Mouse (Mus musculus) gastrocnemius, adult 8-10 months (tissue): ENCODE data around the gene Efhd2. TPM values are rescaled to one million over a fixed set of nuclear protein-coding genes. Genes with fewer than 3 reads are reported as not detected.

Experiments used
- DNase-seq, 2 experiments: peaks; one replicate each; pipeline ENCODE4 v3.0.0; 2022; ENCODE audit warnings: low spot score in 2 of 2
- total RNA-seq, 4 experiments: library from RNA; stranded (reverse); gene quantifications; 2 replicates each; pipeline ENCODE4 v1.2.4; 2022

Efhd2 gene
- total RNA-seq, 4 experiments from 2014 or later: 2.1 to 3.7 (median 3.1) TPM

DNA sequence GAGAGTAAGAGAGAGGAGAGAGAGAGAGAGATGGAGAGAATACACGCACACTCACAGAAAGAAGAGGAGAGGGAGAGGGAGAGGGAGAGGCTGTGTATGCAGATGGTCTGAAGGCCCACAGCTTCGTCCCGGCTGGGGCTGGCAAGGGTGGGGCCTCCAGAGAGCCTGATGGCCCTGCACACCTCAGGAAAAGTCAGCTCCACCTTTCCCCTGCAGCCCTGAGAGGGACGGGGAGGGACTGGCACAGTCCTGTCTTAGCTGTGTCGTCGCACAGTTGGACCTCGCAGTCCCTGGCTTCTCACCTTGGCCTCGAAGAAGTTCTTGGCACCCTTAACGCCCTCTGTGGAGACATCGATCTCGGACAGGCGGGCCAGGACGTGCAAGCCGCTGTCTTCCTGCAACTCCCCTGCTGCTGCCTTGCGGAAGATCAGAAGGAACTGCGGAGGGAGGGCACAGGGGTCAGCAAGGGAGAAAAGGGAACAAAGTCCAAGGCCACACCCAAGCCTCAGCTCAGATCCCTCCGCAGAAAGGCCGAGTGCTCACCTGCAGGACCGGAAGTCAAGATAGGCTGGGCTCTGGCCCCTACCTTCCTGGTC lies 14.4 kb downstream of the Efhd2 start:
- DNase-seq: no peak

GRCm38 (mm10) chr4:141859351-141859750 lies 15.4 kb downstream of the Efhd2 start:
- no peak for DNase-seq

- peak; percentile 36 to 42 for DNase-seq
These were observed 16.2 kb downstream of the Efhd2 start for GRCm38 (mm10) chr4:141858501-141858900.

DNA sequence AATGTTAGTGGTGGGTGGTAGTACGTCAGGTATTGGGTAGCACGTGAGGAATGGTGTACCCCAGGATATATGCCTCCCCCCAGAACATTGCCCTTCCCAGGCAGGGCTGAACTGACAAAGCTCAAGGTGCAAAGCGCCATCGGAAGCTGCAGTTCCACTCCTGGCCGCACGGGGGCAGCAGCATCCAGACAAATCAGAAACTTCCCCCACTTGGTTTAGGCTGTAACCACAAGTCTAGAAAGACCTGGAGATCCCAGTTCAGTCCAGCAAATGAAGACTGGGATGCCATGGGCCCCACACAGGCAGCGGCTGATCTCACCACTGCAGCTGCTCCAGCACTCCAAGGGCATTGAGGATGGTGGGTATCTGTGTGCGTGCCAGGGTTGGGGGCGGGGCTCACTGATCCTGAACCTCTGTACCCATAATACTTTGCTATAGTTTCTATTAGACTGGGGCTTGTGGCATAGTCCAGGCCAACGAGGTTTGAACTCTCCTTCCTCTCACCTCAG lies 17.2 kb downstream of the Efhd2 start:
- peak; percentile 68 to 69 for DNase-seq

DNA sequence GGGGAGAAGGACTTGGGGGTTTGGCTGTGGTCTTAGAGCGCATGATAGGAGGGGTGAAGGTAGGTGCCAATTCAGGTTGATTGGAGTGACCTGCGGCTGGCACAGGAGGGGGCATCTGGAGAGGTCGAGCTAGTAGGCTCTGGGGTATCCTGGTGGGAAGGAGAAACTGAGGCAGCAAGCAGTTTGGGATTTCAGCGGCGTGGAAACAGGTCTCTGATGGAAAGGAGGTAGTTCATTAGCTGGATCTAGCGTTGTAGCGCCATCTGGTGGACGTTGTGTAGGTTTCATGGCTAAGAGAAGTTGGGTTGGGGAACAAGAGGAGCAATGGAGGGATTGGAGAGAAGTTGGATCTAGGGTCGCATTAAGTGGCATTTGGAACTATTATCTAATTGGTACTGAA lies 21.3 kb downstream of the Efhd2 start:
- no peak for DNase-seq

DNA sequence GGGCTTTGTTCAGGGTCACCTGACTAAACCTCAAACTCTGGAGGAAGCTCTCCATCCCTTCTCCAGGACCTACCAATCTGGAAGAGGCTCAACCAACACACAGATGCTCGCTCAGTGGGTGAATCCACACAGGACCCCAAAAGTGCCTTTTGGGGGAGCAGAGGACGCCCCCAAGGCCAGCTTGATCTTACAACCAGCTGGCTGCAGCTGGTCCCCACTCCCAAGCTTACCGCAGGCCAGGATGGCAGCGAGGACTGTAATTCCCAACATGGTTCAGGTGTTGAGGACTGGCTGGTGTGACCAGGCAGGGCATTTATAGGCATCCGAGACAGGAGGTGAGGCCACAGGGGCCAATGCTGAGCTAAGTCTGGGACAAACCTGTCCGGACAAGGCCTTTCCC lies 28.7 kb downstream of the Efhd2 start, which contains the start of gene Ctrc:
Gene Ctrc, minus strand, starts transcription at position 361 of the 400 bp plus-strand sequence.
- no peak for DNase-seq

- no peak for DNase-seq
These were observed 40.1 kb downstream of the Efhd2 start for GRCm38 (mm10) chr4:141834536-141835095.

- DNase-seq: no peak
These were observed 40.8 kb downstream of the Efhd2 start for GRCm38 (mm10) chr4:141833911-141834310.

DNA sequence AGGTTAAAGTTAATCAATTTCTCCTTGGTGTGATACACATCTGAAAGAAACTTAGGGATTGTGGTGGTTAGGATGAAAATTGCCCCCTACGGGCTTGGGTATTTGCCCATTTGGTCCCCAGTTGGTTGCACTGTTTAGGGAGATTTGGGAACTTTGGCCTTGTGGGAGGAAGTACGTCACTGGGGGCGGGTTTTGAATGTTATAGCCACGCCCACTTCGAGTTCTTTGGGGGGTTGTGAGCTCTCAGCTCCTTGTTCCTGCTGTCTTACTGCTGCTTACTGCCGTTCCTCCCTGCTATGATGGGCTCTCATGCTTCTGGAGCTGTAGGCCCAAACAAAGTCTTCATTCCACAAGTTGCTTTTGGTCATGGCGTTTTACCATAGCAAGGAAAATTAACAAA lies 43.4 kb downstream of the Efhd2 start:
- no peak for DNase-seq

DNA sequence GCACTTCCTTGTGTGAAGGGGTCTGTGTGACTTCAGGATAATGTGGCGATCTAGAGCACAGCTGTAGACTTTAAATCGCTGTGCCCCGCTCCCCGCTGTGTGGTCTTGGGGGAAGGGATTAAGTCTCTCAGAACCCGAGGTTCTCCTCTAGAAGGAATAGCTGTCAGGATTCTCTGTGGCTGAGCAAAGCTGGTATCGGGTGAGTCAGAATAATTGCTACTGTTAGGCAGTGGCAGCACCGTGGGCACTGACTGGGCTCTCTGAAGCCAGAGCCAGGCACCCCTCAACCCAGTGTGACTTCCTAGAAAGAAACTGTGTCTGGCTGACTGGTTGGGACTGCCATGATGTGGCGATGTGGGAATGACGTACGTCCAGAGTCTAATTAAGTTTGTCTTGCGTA lies 44.3 kb downstream of the Efhd2 start:
- no peak for DNase-seq

DNA sequence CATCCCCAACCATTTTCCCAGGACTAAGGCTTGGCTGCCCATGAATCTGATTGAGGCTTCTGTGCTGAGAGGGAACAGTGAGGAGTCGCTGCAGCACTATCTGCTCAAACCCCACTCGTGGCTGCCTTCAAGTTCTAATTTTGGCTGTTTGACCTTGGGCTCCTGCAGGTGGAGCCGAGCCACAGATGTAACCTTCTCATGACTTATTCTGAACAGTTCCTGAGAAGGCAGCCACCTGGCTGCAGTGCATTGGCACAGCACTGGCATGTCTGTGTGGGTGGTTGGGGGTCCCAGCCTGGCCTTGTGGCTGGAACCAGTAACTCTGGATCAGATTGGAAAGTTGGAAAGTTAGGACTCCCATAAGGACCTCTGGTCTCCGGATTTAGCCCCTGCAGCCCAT lies 46.5 kb downstream of the Efhd2 start:
- no peak for DNase-seq

- no peak for DNase-seq
These were observed 47.3 kb downstream of the Efhd2 start for GRCm38 (mm10) chr4:141827401-141827800.

DNA sequence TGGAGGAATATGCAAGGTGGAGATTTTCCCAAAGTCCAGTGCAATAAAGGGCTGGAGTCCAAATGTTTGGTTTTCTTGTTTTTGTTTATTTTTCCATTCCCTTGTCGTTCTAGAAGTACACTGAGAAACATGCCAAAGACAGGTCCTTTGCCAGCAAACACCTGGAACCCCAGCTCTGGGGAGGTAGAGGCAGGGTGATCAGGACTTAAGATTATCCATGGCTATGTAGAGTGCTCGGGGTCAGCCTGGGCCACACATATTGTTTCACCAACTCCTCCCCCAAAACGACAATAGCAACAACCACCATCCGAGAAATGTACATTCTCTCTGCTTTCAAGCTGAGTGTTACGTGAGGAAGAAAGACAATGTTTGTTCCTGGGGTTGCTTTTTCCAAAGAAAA lies 48.7 kb downstream of the Efhd2 start, which contains the start of gene Cela2a:
Gene Cela2a, minus strand, starts transcription at position 101 of the 400 bp plus-strand sequence.
- DNase-seq: no peak

DNA sequence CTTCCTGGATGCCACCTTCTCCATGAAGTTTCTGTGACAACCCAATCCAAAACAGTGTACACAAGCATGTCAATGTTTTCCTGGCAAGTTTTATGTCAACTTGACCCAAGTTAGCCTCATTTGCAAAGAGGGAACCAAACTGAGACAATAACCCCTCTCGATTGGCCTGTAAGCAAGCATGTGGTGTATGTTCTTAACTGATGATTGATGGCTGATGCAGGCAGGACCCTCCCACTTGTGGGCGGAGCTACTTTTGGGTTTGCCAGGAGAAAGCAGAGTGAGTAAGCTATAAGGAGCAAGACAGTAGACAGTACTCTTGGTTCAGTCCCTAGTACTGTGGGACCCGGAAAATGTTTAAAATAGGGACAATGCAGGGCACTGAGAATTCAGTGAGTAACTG lies 51.7 kb downstream of the Efhd2 start:
- DNase-seq: no peak

DNA sequence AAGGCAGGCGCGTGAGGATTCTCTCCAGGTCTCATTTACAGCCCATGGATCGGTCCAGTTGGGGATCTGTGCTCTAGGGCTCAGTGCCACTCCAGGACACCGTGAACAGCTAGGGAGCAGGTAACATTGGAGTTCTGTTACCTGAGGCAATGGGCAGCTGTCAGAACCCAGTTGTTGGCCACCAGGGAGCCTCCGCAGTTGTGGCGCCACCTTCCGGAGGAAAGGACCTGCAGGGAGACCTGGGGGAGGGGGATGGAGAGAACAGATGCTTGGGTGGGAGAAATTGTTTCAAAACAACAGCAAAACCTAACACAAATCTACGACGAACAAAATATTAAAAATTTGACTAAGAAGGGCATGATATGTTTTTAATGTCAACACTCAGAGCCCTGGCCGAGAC lies 52.6 kb downstream of the Efhd2 start:
- DNase-seq: no peak

DNA sequence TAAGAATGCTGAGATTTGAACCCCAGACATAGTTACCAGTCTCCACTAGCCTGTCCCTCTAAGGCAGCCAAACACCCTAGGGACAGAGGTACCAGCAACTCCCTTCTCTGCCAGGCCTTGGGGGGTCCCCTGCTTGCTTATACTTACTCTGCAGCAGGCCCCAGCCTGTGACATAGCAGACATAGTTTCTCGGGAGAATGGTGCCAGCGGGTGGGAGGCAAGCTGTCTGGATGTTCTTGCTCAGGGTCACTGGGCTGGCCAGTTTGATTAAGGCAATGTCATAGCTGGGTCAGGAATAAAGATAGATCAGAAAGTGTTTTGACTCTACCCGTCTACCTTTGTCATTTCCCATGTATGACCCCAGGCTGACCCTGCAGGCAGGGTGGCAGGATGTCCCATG lies 53.5 kb downstream of the Efhd2 start:
- no peak for DNase-seq

GRCm38 (mm10) chr4:141819316-141819715 lies 55.4 kb downstream of the Efhd2 start:
- DNase-seq: no peak

DNA sequence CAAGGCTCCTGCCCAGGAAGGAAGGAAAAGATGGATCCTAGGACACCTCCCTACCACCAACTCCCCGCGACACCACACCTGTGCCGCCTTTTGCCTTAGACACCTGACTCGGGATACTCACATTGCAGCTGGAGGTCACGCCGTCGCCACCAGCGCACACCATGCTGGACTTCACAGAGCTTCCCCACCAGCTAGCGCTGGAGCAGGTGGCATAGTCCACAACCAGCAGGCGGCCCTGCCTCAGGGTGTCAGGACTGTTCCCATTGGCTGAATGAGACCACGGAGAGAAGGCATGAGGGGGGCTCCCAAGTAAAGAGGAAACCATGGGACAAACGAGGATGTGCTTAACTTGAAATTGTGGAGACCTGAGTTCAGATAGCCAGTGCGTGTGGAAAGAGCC lies 55.9 kb downstream of the Efhd2 start:
- no peak for DNase-seq

DNA sequence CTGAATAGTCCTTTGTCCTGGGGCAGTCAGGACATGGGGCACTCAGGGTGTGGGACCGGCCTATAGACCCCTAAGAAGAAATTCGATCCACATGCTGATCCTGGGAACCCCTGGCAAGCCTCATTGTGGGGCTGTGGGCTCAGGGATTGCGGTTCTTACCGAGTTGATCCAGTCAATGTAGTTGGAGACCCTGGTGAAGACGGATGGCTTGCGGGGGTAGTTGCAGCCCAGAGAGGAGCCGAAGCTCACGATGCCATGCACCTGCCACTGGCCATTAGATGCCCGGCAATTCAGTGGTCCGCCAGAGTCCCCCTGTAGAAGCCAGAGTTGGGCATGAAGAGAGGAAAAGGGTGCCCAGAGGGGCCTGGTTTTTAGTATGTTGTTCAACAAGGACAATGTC lies 57.0 kb downstream of the Efhd2 start:
- no peak for DNase-seq

DNA sequence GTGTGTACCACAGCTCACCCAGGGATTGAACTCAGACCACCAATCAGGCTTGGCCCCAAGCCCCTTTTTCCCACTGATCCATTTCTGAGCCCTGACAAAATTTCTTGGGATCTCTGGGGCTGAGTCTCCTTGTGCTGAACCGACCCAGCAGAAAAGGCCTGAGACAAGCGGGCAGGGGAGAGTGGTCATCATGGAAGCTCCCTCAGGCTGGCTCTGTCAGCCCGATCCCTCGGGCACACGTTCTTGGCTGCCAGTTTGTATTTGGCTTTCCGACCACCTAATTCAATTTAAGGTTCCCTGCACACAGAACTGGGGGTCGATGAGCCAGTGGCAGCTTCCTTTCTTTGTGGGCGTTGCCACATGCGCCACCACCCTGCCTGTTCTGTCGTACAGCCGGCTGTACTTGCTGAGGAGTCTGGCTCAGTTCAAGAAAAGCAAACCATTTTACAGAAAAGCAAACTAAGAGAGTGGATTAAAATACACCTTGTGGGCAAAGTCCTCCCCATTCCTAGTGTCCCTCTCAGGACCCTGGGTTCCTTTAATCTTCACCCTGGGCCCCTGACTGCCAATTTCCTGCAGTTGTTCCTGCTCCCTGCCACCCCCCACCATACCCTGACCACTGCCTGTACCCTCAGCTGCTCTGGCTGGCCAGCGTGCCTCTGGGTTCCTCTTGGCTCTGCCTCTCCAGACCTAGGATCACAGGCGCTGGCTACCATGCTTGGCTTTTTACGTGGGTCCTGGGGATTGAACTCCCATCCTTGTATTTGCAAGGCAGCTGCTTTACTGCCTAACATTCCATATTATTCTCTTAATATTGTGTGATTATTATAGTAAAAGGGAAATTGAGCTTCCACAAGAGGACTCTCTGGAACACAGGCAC lies 57.7 kb downstream of the Efhd2 start:
- no peak for DNase-seq

DNA sequence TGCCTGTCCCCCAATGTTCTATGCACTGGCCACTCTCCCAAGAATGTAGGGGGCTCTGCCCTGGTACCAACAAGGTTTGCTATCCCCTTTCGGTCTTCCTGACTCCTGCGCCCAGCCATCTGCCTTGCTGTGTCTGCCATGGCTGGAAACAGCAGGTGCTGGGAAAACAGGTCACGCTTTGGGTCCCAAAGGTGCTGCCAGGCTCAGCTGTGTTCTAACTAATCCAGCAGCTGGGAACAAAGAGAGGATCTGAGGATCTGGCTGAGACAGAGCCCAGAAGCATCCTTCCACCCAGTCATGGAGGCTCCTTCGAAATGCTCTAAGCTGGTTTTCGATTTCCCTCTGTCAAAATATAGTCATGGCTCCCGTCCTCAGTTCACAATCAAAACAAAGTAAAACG lies 58.5 kb downstream of the Efhd2 start:
- no peak for DNase-seq

DNA sequence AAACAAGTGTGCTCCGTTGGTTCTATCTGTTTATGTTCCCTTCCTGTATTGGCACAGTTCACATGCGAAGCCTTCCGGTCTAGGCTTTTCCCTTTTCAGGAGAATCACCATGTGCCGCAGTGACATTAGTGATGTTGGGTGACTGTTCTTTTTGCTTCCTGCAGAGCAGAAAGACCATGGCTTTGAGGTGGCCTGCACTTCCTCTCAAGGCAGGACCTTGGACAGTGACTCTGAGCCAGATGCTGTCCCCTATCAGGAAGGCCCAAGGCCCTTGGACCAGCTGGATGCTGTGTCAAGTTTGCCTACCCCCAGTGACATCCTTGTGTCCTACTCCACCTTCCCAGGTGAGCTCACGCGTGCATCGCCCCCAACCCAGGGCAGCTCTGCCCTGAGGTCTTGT lies 63.3 kb downstream of the Efhd2 start:
- no peak for DNase-seq
